Mouse (Mus musculus): ENCODE measurements at regions not wholly inside any gene's neighbourhood (a gene's known extent, or its start where the extent isn't known, plus 50 kb on each side); places are given as distances from the start of the nearest gene placed in this dataset.

GRCm38 (mm10) chr12:35734371-35734770 is 191.0 kb upstream of the Agr3 start:
- TF ChIP-seq GATA1 (IDR thresholded peaks at IDR 0.05; ENCODE audit: borderline replicate concordance, low read length) (no peak), FLI1 (IDR thresholded peaks at IDR 0.05; ENCODE audit: low read length) (no peak)

Measured in megakaryocyte, embryonic 14.5 days (primary cell).